Mouse (Mus musculus): Measurements from ENCODE around the gene Brf1. TPM values are rescaled to one million over a fixed set of nuclear protein-coding genes. Genes with fewer than 3 reads are reported as not detected.

Gene Brf1
- total RNA-seq, 2 experiments from 2014 or later, result 48.3 to 55.2 TPM

Small RNA genes within 50 kb of the gene (microRNA-seq; reads per million reads assigned to microRNA genes)
- 0 to 1.6 reads per million in 2 experiments for gene Mir6941

Other genes starting within 250 kb of the Brf1 start
- 10 to 100 TPM; 10.2 to 11.0 TPM for gene Pld4, start 240.0 kb downstream of the Brf1 start, total RNA-seq (2021)
- 1 to 10 TPM; 3.4 to 3.8 TPM for gene Ahnak2, start 198.0 kb downstream of the Brf1 start, total RNA-seq (2021)
- 10 to 100 TPM; 11.4 to 14.2 TPM for gene Clba1, start 191.8 kb downstream of the Brf1 start, total RNA-seq (2021)
- gene Cdca4, start 171.3 kb downstream of the Brf1 start, total RNA-seq (2021), result 10 to 100 TPM in 1 of 2 experiments, 1 to 10 TPM in 1; 7.4 to 10.0 TPM
- not detected for gene Gpr132, start 132.5 kb downstream of the Brf1 start, total RNA-seq (2021)
- gene Jag2, start 70.9 kb downstream of the Brf1 start, total RNA-seq (2021), result 10 to 100 TPM; 42.6 to 44.2 TPM
- gene Nudt14, start 58.6 kb downstream of the Brf1 start, total RNA-seq (2021), result 10 to 100 TPM; 12.8 to 14.6 TPM
- gene Btbd6, start 24.2 kb downstream of the Brf1 start, total RNA-seq (2021), result 10 to 100 TPM; 56.3 to 62.2 TPM
- gene Pacs2, start 13.8 kb upstream of the Brf1 start, total RNA-seq (2021), result 10 to 100 TPM; 88.3 to 90.3 TPM
- under 1 TPM; 0.32 to 0.91 TPM for gene Tex22, start 73.8 kb upstream of the Brf1 start, total RNA-seq (2021)
- 10 to 100 TPM; 69.6 to 75.6 TPM for gene Mta1, start 97.6 kb upstream of the Brf1 start, total RNA-seq (2021)
- gene Crip2, start 139.5 kb upstream of the Brf1 start, total RNA-seq (2021), result 100 to 1,000 TPM in 1 of 2 experiments, 10 to 100 TPM in 1; 91.2 to 107 TPM
- 10 to 100 TPM in 1 of 2 experiments, 1 to 10 TPM in 1; 9.5 to 10.3 TPM for gene Crip1, start 145.6 kb upstream of the Brf1 start, total RNA-seq (2021)
- under 1 TPM; 0.91 to 0.97 TPM for gene Tedc1, start 155.7 kb upstream of the Brf1 start, total RNA-seq (2021)
- gene Tmem121, start 185.2 kb upstream of the Brf1 start, total RNA-seq (2021), result 10 to 100 TPM; 19.4 to 25.4 TPM